Mouse (Mus musculus): ENCODE measurements around the gene Frrs1.

Frrs1 gene

GRCm38 (mm10) chr3:116914931-116915330, 55.7 kb downstream of the Frrs1 start:
- no peak for DNase-seq

GRCm38 (mm10) chr3:116917016-116917415, 57.8 kb downstream of the Frrs1 start:
- no peak for DNase-seq

GRCm38 (mm10) chr3:116921535-116921934, 62.3 kb downstream of the Frrs1 start:
- no peak for DNase-seq

GRCm38 (mm10) chr3:116923042-116923441, 63.8 kb downstream of the Frrs1 start:
- no peak for DNase-seq

- DNase-seq = no peak
Measured at GRCm38 (mm10) chr3:116928994-116929393, 69.7 kb downstream of the Frrs1 start.

- no peak for DNase-seq
Measured at GRCm38 (mm10) chr3:116933158-116933557, 73.9 kb downstream of the Frrs1 start.

- DNase-seq = no peak
Measured at GRCm38 (mm10) chr3:116936934-116937691, 77.8 kb downstream of the Frrs1 start.

- no peak for DNase-seq
Measured at GRCm38 (mm10) chr3:116940804-116941558, 81.7 kb downstream of the Frrs1 start.

GRCm38 (mm10) chr3:116941559-116942117, 82.4 kb downstream of the Frrs1 start:
- DNase-seq = no peak

- DNase-seq = no peak
Measured at GRCm38 (mm10) chr3:116942751-116943150, 83.5 kb downstream of the Frrs1 start.

GRCm38 (mm10) chr3:116943422-116943821, 84.2 kb downstream of the Frrs1 start:
- DNase-seq = no peak

- no peak for DNase-seq
Measured at GRCm38 (mm10) chr3:116946476-116946875, 87.2 kb downstream of the Frrs1 start.

- DNase-seq = no peak
Measured at GRCm38 (mm10) chr3:116950665-116951115, 91.4 kb downstream of the Frrs1 start.

- DNase-seq = no peak
Measured at GRCm38 (mm10) chr3:116951489-116951888, 92.2 kb downstream of the Frrs1 start.

- no peak for DNase-seq
Measured at GRCm38 (mm10) chr3:116952242-116952899, 93.1 kb downstream of the Frrs1 start.

GRCm38 (mm10) chr3:116953366-116953765, 94.1 kb downstream of the Frrs1 start:
- no peak for DNase-seq

GRCm38 (mm10) chr3:116955061-116955460, 95.8 kb downstream of the Frrs1 start:
- DNase-seq = no peak

All from right cerebral cortex, postnatal 14 days (tissue).